Mouse (Mus musculus) fat pad, adult 2 months (tissue): Measurements from ENCODE around the gene Zbtb8os.
"Not testable (repeated sequence)": the region's sequence is repeated elsewhere in the genome, so short reads cannot be mapped to it uniquely, and the experiment has no call there.

ENCODE experiments used
- DNase-seq: peaks from one replicate; pipeline ENCODE4 v3.0.0-alpha.2; 2011; ENCODE audit warnings: low read depth, low spot score; ENCODE audit errors: extremely low read depth

The Zbtb8os gene

GRCm38 (mm10) chr4:129326191-129326590 is 9.3 kb upstream of the Zbtb8os start:
- DNase-seq, result no peak

GRCm38 (mm10) chr4:129332846-129333245 is 2.6 kb upstream of the Zbtb8os start:
- DNase-seq, result no peak

DNA sequence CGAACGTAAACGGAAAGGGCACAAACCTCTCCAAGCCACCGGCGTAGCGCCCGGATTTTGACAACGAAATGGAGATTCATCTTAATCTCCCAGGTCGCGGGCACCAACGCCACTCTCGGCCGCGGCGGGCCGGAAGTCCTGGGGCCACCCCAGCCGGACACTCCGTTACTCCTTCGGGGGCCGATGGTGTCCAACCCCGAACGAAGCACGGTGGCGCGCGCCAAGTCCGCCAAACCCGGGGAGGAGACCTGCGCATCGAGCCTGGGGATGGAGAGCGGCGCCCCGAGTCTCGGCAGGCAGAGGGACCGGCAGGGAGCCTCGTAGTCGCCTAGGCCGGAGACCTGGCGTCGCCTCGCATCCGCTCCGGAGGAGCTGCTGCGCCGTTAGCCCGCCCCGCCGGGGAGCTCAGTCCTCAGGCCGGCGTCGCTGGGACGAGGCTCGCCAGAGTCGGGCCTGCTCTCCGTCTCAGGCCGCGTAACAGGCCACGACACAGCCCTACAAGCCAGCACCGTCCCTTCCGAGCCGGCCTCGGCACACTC is 749 bp upstream of the Zbtb8os start:
- no peak for DNase-seq

- no peak for DNase-seq
Observed at GRCm38 (mm10) chr4:129336291-129336690, 796 bp downstream of the Zbtb8os start.

DNA sequence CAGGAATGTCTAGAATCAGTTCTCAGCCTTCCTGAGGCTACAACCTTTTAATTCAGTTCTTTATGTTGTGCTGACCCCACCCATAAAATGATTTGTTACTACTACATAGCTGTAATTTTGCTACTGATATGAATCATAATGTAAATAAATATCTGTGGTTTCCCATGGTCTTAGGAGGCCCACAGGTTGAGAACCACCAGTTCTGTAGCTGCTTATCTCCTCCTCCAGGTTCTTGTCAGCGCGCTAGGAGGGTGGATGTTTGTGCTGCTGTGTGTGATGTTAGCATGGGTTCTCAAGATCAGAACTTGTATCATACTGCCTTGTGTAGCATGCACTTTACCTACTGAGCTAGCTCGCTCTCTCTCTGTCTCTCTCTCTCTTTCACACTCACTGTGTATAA is 4.2 kb downstream of the Zbtb8os start:
- no peak for DNase-seq

GRCm38 (mm10) chr4:129341888-129342287 is 6.4 kb downstream of the Zbtb8os start:
- no peak for DNase-seq

- no peak for DNase-seq
Observed at GRCm38 (mm10) chr4:129342705-129343104, 7.2 kb downstream of the Zbtb8os start.

- DNase-seq, result no peak
Observed at GRCm38 (mm10) chr4:129346481-129347154, 11.1 kb downstream of the Zbtb8os start.

GRCm38 (mm10) chr4:129350644-129351043 is 15.1 kb downstream of the Zbtb8os start:
- DNase-seq, result no peak

DNA sequence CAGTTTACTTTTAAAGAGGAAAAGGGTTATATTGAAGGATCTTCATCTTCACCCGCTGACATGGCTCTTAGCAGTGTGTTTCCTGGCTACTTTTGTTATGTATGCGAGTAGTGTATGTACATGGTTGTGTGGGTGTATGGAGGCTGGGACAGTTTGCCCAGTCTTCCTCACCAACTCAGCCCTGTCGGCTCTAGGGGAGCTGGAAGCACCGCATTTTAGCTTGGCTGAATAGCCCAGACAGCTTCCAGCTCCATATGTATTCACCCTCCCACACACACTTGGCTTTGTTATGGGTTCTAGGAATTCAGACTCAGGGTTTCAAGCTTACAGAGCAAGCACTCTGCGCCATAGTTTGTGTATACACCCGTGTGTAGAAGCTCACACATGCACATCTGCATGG is 15.6 kb downstream of the Zbtb8os start:
- no peak for DNase-seq

DNA sequence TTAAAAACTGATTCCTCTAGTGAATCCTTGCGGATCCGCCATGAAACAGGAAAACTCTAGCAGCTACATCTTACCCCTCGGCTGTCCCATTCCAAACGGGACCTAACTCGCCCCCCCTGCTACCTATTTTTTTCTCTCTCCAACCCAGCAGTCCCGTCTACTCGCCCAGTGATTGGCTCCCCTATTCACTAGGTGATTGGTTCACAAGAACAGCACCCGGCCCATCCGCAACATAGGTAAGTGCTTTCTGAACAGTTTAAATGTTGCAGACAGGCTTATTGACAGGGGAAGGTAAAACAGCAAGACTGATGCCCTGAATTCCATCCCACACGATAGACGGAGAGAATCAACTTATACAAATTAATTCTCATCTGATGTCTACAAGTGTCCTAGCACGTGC is 17.7 kb downstream of the Zbtb8os start:
- DNase-seq, result no peak

DNA sequence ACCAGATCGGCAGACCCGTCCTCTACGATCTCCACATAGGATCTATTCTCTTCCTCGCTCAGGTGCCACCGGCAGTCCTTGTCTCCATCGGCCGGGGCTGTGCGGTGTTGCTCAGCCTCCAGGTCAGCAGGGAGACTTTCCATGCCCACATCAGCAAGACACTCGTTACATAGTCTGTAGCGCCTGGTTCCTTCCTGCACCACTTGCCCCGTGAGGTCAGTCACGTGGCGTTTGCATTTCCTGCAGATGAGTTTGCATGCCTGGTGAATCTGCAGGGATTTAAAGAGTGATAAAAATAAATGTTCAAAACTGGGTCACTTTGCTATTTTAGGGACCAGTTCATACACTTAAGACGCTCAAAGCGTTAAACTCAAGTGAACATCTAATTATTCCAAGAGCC is 18.7 kb downstream of the Zbtb8os start:
- no peak for DNase-seq

DNA sequence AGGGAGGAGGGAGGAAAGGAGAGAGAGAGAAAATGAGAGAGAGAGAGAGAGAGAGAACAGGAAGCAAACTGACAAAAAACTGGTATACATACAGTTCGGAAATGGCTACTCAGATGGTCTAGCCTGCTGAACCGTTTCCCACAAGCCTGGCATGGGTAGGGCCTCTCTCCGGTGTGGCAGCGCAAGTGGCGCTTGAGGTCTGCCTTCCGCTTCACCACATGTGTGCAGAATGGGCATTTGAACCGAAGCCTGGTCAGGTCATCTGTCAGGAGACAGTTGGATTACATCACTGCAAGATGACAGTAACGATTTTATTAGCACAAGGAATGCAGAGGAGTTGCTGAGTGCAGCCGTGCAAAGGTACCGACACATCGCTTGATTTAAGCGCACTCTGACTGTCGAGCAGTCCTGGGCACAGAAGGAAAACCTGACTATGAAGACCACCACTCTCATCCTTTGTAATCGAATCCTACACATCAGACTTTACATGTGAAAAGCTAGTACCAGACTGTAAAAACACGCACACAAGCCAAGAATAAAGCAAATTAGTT is 22.2 kb downstream of the Zbtb8os start:
- no peak for DNase-seq

DNA sequence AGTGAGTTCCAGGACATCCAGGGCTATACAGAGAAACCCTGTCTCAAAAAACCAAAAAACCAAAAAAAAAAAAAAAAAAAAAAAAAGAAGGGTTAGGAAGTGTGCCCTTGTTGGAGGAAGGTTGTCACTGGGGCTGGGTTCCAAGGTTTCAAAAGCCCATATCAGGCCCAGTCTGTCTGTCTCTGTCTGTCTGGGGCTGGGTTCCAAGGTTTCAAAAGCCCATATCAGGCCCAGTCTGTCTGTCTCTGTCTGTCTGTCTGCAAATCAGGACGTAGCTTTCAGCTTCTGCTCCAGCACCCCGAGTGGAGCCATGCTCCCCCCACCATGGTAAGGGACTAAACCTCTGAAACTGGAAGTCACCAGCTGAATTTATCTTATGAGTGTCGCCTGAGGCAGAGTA is 26.7 kb downstream of the Zbtb8os start:
- not testable (repeated sequence) for DNase-seq

DNA sequence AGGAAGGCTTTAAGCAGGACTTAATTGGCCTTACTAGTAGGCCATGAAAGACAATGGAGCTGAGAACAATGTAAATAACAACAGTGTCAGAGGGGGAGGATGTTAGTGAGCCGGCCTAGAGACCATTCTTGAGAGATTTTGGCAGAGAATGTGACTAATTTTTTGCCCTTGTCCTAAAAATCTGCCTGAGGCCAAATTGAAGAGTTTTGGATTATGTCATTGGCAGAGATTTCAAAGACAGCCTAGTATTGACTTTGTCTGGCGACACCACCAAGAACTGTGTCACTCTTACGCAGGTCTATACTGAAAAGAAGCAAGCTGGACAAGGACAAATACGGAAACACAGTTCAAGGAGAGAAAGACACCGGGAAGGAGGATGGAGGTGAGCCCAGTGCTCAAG is 27.3 kb downstream of the Zbtb8os start:
- DNase-seq, result no peak

DNA sequence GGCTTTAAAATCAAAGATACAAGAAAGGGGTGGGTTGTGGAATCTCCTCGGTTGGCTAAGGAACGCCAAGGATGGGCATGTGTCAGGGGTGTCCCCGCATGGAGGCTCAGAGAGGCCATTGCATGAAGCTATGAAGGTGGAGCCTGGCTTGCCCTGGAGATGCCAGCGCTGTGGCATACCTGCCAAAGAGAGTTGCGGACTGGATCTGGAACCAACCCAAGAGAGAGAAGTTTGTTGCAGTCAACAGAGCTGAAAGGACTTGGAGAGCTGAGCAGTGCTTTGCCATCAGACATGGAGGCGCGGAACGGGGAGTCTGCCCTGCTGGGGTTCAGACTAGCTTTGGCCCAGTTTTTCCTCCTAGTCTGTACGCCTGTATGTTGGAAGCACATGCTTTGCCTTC is 28.0 kb downstream of the Zbtb8os start:
- DNase-seq, result no peak

- DNase-seq, result no peak
Observed at GRCm38 (mm10) chr4:129364379-129364778, 28.9 kb downstream of the Zbtb8os start.

- DNase-seq, result no peak
Observed at GRCm38 (mm10) chr4:129365224-129365623, 29.7 kb downstream of the Zbtb8os start.

DNA sequence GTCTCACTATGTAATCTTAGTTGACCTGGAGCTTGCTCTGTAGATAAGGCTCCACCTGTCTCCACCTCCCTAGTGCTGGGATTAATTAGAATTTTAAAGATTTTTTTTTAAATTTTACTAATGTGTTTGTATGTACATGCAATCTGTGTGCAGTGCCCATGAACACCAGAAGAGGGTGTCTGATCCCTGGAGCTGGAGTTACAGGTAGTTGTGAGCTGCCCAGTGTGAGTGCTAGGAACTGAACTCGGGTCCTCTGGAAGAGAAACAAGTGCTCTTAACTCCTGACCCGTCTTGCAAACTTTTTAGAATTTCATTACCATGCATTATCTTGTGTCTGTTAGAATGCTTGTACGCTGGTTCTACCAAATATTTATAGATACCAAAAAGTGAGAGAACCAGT is 35.9 kb downstream of the Zbtb8os start:
- DNase-seq, result no peak

- DNase-seq, result no peak
Observed at GRCm38 (mm10) chr4:129373202-129373976, 37.9 kb downstream of the Zbtb8os start.

DNA sequence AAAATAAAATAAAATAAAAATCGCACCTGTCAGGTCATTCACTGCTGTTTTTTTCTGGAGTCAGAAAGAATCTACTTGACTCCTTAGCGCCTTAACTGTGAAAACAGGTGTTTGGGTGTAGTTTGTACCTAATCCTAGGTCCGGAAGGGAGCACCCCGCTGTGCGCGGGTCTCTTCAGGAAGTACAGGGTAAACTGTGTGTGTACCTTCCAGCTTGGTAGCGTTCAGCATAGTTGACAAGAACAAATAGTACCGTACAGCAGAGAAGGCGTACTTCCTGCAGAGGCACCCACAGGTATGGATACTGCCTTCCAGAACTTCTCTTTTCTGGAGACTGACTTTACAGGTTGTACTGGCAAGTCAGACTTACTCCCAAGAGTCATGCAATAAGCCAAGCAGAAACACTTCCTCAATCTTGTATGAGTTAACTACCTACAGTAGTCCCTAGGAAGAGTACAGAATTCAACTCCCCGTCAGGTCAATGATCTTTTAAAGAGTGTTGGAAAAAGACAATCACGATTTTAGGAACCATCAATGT is 38.8 kb downstream of the Zbtb8os start:
- no peak for DNase-seq

- no peak for DNase-seq
Observed at GRCm38 (mm10) chr4:129375000-129375399, 39.5 kb downstream of the Zbtb8os start.
